Mouse (Mus musculus): ENCODE measurements around the gene Kcnj8. TPM values are rescaled to one million over a fixed set of nuclear protein-coding genes. Genes with fewer than 3 reads are reported as not detected.

Gene Kcnj8
- polyA plus RNA-seq, 1 experiment: not detected

DNA sequence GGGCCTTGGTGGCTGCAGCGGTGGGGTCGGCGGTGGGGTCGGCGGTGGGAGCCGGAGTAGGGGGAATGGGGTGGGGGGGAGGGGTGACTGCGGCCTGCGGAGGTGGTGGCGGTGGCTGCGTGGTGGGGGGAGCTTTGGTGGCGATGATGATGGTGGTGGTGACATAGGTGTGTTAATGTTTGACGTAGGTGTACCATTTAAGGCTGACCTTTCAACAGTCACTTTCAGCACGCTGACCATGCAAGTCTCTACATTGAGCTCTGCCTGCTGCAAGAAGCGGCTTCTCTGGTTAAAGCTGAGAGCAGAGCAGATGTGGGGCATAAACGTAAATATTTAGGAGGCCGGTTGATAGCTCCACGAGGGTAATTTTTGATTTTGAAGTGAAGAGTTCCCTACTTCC lies 39.3 kb downstream of the Kcnj8 start:
- no peak for TF ChIP-seq GATA1 (IDR thresholded peaks at IDR 0.05; ENCODE audit: low read length)

GRCm38 (mm10) chr6:142530378-142530777 lies 41.0 kb downstream of the Kcnj8 start:
- no peak for TF ChIP-seq GATA1 (IDR thresholded peaks at IDR 0.05; ENCODE audit: low read length)

DNA sequence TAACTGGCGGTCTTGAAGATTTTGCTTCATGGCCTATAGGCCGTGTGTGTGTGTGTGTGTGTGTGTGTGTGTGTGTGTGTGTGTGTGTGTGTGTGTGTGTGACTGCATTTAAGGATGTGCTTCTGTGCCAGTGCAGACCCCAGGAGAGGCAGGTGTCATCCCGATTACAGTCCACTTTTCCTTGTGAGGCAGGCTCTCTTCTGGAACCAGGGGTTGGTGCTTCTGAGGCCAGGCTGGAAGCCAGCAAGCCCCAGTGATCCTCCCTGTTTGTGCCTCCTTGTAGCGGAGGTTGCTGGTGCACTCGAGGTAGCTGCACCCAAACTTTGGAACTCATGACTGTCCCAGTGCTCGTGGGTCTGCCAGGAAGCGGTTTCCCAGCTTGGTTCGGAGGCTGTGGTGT lies 41.7 kb downstream of the Kcnj8 start:
- TF ChIP-seq GATA1 (IDR thresholded peaks at IDR 0.05; ENCODE audit: low read length): no peak

GRCm38 (mm10) chr6:142527931-142528562 lies 43.4 kb downstream of the Kcnj8 start:
- TF ChIP-seq GATA1 (IDR thresholded peaks at IDR 0.05; ENCODE audit: low read length): no peak

DNA sequence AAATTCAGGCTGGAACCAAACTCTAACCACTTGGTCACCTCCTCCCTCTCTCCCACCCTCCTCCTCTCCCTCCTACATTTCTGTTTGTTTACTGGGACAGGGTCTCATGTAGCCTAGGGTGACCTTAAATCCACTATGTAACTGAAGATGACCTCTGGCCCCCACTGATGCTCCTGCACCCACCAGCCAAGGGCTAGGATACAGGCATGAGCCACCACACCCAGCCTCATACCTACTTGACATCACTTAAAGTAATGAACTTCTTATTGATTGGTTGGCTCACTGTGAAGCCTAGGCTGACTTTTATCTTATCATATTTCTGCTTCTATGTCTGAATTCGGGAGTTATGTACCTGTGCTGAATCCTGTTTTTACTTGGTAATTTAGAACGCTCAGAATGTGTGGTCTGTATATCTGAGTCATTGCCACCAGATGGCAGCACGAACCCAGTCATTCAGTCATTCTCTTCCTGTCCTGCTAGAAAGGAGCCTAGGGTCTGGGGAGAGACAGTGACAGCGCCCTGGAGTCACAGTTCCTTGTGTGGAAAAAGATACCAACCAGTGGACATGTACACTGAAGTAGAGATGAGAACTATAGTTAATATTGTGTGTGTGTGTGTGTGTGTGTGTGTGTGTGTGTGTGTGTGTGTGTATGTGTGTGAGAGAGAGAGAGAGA lies 46.6 kb downstream of the Kcnj8 start:
- TF ChIP-seq GATA1 (IDR thresholded peaks at IDR 0.05; ENCODE audit: low read length): no peak

DNA sequence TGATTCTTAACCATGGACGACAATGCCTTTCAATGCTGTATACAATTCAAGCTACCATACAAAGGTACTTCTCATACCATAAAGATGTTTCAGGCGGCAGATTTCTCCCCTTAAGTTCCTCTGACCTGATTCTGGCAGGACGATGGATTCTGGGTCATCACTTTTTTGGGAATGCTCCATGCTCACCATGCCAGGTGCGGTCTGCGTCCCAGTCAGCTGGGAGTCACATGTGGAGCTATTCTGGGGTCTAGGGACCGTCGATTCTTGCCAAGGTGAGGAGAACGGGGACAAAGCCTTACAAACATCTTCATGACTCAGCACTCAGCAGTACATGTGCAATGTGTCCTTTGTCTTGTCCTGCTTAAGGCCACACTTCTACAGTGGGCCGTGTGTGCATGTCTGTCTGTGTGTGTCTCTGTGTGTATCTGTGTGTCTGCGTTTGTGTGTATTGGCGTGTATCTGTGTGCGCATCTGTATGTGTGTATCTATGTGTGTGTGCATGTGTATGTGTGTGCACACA lies 49.8 kb downstream of the Kcnj8 start:
- TF ChIP-seq GATA1 (IDR thresholded peaks at IDR 0.05; ENCODE audit: low read length): no peak

DNA sequence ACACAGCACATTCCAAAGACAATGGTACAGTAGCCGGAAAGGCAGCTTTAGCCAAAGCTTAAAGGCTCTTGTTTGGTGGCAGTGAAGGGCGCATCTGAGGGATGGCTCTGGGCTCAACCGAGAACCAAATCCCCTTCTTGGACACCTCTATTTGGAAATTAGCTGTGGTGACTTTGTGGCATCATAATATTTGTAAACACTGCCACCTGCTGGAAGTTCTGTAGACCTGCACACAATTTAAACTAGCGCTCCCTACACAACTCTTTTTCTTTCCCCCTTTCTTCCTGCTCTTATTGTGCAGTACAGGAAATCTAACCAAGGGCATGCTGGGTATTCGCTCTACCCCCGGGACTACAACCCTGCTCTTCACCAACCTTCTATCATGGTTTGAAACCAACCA lies 52.3 kb downstream of the Kcnj8 start:
- TF ChIP-seq GATA1 (IDR thresholded peaks at IDR 0.05; ENCODE audit: low read length): no peak

DNA sequence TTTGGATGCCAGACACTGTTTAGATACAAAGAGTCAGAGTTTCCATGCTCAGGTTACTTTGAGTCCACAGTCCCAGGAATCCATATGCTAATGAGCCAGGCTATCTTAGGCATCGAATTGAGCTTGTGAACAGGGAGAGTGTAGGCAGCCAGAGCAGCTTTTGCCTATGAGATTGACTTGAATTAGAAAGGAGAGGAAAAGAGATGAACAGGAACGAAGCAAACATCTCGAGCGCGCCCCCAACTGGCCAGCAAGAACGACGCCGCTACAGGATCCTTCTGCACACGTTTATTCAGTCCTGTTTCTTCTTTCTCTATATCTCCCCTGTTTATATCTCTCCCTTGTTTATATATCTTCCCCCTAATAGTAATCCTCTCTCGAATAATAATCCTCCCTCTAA lies 56.5 kb downstream of the Kcnj8 start:
- no peak for TF ChIP-seq GATA1 (IDR thresholded peaks at IDR 0.05; ENCODE audit: low read length)

Other genes starting within 250 kb of the Kcnj8 start
- not detected in 2 replicates for gene Slco1a5, start 248.6 kb downstream of the Kcnj8 start, polyA plus RNA-seq (2012)
- 1.7 and 3.1 TPM in 2 replicates for gene Pyroxd1, start 226.0 kb downstream of the Kcnj8 start, polyA plus RNA-seq (2012)
- 1.9 TPM in 2 replicates for gene Recql, start 184.5 kb downstream of the Kcnj8 start, polyA plus RNA-seq (2012)
- 19.3 and 25.8 TPM in 2 replicates for gene Golt1b, start 184.4 kb downstream of the Kcnj8 start, polyA plus RNA-seq (2012)
- gene Spx, start 158.2 kb downstream of the Kcnj8 start, polyA plus RNA-seq (2012): not detected in 2 replicates
- gene Gys2, start 98.5 kb downstream of the Kcnj8 start, polyA plus RNA-seq (2012): not detected in 2 replicates
- gene Ldhb, start 63.7 kb downstream of the Kcnj8 start, polyA plus RNA-seq (2012): not detected in 2 replicates
- not detected in 2 replicates for gene Abcc9, start 130.7 kb upstream of the Kcnj8 start, polyA plus RNA-seq (2012)
- 74.5 and 94.5 TPM in 2 replicates for gene Cmas, start 185.1 kb upstream of the Kcnj8 start, polyA plus RNA-seq (2012)
- gene Sult6b2, start 232.9 kb upstream of the Kcnj8 start, polyA plus RNA-seq (2012): not detected in 2 replicates

All from G1E-ER4 (cell line).